8 mouse cellular contexts compared by ENCODE assay signal in genomic region chr14:45529411-45530363, GRCm38 (mm10). TPM values are rescaled to one million over a fixed set of nuclear protein-coding genes. Genes with fewer than 3 reads are reported as not detected.
A peak's percentile ranks its signal among the peaks of the same experiment; 100 is the strongest.
DNase-seq lines count a peak whose midpoint lies in the region; ATAC-seq lines count a peak whose summit lies in the region.

TSS of gene Fermt2 (minus strand) at chr14:45530118.

- H3K4me2 ChIP-seq in hindbrain, embryonic 11.5 days (replicated peaks; ENCODE audit: low read depth, low read length): peak within 1 kb of the TSS; percentile 67

- ATAC-seq in hindbrain, embryonic 11.5 days (ENCODE audit: low FRiP score): peak; percentile 90
- no peak for ATAC-seq in monocyte, adult 5-6 weeks (replicated peaks; ENCODE audit: insufficient number of reproducible peaks, low FRiP score, low TSS enrichment, poor library complexity, severe bottlenecking)

- peak; percentile 90 for DNase-seq in ZHBTc4 (ENCODE audit: low read depth, low spot score)
- DNase-seq in cerebellum, postnatal 14 days: peak; percentile 84 to 85
- peak; percentile 48 to 55 for DNase-seq in frontal cortex, postnatal 25 days (ENCODE audit: low spot score in 2 of 2)
- peak; percentile 88 for DNase-seq in hindbrain, embryonic 11.5 days (ENCODE audit: low spot score)
- DNase-seq in layer of hippocampus, postnatal 25 days (ENCODE audit: extremely low spot score in 1 of 2, low spot score in 1 of 2): peak; percentile 70
- DNase-seq in lung, postnatal 10 days: peak; percentile 94
- peak; percentile 71 to 76 for DNase-seq in right cerebral cortex, adult 2 months (ENCODE audit: low spot score in 2 of 2)

- no peaks in the 10 kb centered on the region for H3K27me3 ChIP-seq in hindbrain, embryonic 11.5 days (ENCODE audit: control insufficient read depth, insufficient read depth, low read length)

- peak within 1 kb of the TSS; percentile 83 for H3K9ac ChIP-seq in hindbrain, embryonic 11.5 days (ENCODE audit: low read depth, low read length)

- WGBS in hindbrain, embryonic 11.5 days: 2% methylated on average over 87 of the region's 126 CpGs

- no peaks in the 10 kb centered on the region for H3K9me3 ChIP-seq in hindbrain, embryonic 11.5 days (ENCODE audit: control insufficient read depth, low read length)

- no peaks in the 10 kb centered on the region for H3K4me1 ChIP-seq in hindbrain, embryonic 11.5 days (replicated peaks; ENCODE audit: control insufficient read depth, insufficient read depth, low read length)

- H3K27ac ChIP-seq in hindbrain, embryonic 11.5 days (ENCODE audit: low read depth, low read length): peak within 1 kb of the TSS; percentile 94

- peak within 1 kb of the TSS; percentile 73 for H3K4me3 ChIP-seq in hindbrain, embryonic 11.5 days (ENCODE audit: low read depth, low read length)

- H3K36me3 ChIP-seq in hindbrain, embryonic 11.5 days (ENCODE audit: control insufficient read depth, insufficient read depth, low read length): no peaks in the 10 kb centered on the region

RNA-seq across cellular contexts. Expression of gene Fermt2, which starts in this region (rescaled TPM):
- 74.4 and 88.1 TPM in 2 replicates for polyA plus RNA-seq in hindbrain, embryonic 11.5 days (2014; fragmentation: Nextera tagmentation; extraction: Ambion mirVana)
- 100 to 1,000 TPM; 106 to 112 TPM for total RNA-seq in layer of hippocampus, postnatal 25 days (2021)
- total RNA-seq in monocyte, adult 5-6 weeks (2017): not detected in 3 replicates

Comparison
In these comparisons a context has a peak if more than half of its experiments do, and no peak if none do; other contexts are left out.
1. RNA of gene Fermt2 (total RNA-seq): 106 to 112 TPM in layer of hippocampus, postnatal 25 days; not detected in monocyte, adult 5-6 weeks; every median in the first group is over 100 times any median in the second.
2. Peak in every context shown above with its lines, with median percentiles within 50 percentile points of each other: DNase-seq.